Mouse (Mus musculus) heart, adult 18-20 months (tissue): ENCODE data around the gene Ly9. TPM values are rescaled to one million over a fixed set of nuclear protein-coding genes. Genes with fewer than 3 reads are reported as not detected.

Experiments used
- DNase-seq, 2 experiments: peaks; one replicate each; pipeline ENCODE4 v3.0.0; 2021 to 2022; ENCODE audit warnings: mixed read lengths in 1 of 2
- long read RNA-seq, 2 experiments: library from polyadenylated mRNA; stranded (forward); transcript quantifications; one replicate each; pipeline ENCODE4 v2.0.0; 2021
- total RNA-seq, 2 experiments: library from RNA; stranded (reverse); gene quantifications; 2 replicates each; pipeline ENCODE4 v1.2.3; 2021

Ly9 gene
- 1 to 10 TPM in 1 of 2 experiments, under 1 TPM in 1; 0.47 to 2.4 TPM for total RNA-seq
- long read RNA-seq, experiment 1 = 0 reads
- long read RNA-seq, experiment 2 = 0 reads

GRCm38 (mm10) chr1:171607176-171607575, at the start of gene Ly9:
Gene Ly9 (minus strand): TSS chr1:171607410.
- DNase-seq = peak in 1 of 2 experiments; percentile 20

DNA sequence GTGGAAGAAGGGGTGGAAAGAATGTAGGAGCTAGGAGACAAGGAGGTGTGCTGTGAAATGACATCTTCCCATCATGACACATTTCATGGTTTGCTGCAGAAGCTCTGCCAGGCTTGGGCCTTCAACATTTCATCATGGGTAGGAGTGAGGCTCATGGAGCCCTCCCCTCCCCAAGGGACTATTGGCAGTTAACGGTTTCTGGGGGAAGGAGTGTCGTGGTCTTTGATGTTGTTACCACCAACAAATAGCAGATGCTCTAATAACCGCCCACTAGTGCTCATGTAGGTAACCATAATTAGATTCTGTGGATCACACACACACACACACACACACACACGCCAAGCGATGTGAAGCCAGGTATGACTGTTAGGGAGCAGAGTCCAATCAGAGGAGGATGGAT, 45.5 kb upstream of the Ly9 start, which contains the start of gene Slamf7:
Gene Slamf7, minus strand, starts transcription at position 302 of the 400 bp plus-strand sequence.
- DNase-seq = no peak

GRCm38 (mm10) chr1:171648840-171649239, 41.6 kb upstream of the Ly9 start:
- DNase-seq = no peak

DNA sequence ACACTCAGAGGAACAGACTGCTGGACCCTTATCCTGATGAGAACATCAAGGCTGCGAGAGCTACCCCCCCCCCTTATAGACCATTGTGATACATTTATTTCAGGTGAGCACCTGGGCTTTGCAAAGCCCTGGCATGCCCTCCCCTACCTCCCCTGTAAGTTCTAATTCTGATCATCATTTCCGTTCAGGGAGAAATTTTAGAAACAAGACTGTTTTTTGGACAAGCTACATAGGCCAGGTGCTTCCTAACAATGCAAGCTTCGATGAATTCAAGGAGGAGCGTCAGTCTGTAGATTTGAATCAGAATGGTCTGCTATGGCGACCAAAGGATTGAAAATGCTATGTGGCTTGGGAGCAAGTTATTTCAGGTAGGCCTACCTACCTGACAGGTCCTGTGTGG, 40.5 kb upstream of the Ly9 start:
- no peak for DNase-seq

DNA sequence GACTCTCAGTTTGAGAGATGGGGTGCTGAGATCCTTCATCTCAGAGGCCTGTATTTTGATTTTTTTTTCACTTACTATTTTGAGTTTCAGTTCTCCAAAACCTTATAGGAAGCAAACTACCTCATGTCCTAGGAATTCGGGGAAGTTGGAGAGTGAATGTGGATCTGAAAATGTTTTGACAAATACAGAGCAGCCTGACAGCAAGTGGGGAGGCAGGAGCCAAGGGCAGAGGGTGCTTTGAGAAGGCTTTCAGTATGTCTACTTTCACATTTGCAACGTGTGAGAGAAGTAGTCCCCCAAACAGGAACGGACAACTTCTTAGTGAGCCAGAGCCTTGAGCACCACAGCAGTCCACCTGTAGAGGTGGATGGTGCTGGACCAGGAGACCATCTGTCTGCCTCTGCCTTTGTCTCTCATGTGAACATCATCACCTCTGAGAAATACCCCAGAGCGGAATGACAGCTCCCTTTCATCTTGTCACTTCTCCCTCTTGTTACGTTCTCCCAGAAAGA, 39.3 kb upstream of the Ly9 start:
- DNase-seq = peak in 1 of 2 experiments; percentile 39

DNA sequence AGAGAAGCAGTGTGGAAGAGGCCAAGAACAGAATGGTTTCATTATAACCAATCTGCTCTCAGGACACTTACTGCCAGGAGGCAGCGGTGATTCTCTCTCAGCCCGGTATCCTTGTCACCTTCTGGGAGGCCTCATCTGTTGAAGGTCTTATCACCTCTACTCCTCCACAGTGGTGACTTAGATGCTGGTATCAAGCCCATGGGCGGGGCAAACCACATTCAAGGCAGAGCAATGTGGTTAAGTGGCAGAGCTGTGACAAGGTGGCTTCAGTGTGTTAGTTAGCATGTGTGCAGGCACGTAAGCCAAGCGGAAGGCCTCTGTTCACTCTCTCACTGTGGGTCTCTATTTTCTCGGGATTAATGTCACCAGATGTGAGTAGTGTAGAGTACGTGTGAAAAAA, 36.4 kb upstream of the Ly9 start:
- no peak for DNase-seq

GRCm38 (mm10) chr1:171640796-171641195, 33.6 kb upstream of the Ly9 start:
- DNase-seq = no peak

- DNase-seq = no peak
Observed at GRCm38 (mm10) chr1:171638686-171639085, 31.5 kb upstream of the Ly9 start.

GRCm38 (mm10) chr1:171637101-171637500, 29.9 kb upstream of the Ly9 start:
- no peak for DNase-seq

- no peak for DNase-seq
Observed at GRCm38 (mm10) chr1:171635696-171636095, 28.5 kb upstream of the Ly9 start.

DNA sequence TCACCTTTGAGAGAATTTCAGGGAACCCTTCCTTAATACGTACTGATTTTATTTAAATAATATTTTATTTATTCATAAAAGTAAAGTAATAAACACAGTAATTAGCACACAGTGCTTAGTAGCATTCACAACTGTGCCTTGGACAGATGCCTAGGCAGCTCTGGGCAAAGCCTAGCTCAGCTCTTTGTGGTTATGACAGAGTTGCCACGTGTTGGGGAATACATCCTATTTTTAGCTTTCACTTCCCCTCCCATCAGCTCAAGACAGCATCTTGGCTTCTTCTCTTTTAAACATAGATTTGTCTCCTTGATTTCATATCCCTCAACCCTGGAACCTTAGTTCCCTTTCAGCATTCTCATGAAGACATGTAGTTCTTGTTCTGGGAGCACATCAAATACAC, 24.2 kb upstream of the Ly9 start:
- DNase-seq = peak; percentile 54 to 77

DNA sequence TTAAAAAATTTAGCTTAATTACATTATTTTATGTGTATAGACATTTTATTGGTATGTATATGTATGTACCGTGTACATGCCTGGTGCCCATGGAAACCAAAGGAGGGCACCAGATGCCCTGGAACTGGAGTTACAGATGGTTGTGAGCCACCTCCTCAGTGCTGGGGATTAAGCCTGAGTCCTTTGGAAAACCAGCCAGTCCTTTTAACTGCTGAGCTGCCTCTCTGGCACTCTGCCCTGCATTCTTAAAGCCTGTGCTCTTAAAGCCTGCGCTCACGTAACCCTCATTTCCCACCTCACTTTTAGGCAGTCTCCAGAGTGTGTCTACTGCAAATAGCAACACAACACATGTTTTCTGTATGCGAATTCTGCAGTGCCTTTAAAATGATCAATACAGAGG, 23.7 kb upstream of the Ly9 start:
- DNase-seq = no peak

- DNase-seq = no peak
Observed at GRCm38 (mm10) chr1:171630041-171630440, 22.8 kb upstream of the Ly9 start.

DNA sequence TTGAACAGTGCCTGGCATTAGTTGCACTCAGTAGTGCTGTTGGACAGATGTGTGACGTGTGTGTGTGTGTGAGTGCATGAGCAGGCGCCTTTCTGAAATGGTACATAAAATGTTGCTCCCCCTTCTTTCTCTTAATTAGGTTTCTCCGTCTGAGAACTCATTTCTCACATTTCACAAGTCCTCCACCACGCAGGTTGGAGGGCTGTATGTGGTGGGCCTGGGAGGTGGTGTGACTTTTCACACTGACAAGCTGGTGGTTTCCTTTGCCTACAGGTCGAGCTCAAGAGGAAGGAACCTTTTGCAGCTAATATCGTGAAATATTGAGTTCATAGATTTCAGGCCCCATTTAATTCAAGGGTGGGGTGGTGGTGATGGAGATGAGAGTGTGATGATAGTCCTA, 22.0 kb upstream of the Ly9 start:
- DNase-seq = no peak

DNA sequence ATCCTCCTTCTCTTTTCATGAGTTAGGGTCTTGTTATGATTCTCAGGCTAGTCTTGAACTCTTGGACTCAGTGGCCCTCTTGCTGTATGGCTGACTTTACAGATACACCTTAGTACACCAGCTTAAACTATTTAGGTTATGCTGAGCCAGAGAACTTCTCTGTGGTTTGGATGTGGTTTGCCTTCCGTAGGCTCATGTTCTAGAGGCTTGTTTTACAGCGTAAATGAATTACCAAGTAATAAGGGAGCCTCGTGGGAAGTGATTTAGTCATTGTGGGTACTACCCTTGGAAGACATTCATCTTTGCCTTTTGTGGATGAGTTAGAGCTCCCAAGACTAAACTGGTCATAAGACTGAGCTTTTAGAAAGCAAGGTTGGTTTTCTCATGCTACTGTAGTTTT, 20.6 kb upstream of the Ly9 start:
- DNase-seq = no peak

DNA sequence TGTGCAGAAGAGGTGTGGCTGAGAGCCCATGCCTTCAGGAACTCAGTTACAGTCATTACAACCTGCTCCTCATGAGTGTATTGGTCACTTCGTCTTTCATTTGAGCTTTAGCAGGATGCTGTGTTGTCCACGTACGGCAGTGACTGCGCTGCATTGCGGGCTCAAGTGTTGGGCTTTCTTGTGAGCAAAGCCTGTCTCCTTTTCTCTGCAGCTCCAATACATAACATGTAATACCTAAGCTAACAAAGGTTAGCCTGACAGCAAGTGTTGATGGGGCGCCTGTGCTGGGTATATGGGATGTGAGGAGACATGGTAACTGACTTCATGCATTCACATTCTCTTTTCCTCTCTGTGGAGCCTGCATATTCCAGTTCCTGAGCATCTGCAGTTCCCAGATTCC, 12.9 kb upstream of the Ly9 start:
- no peak for DNase-seq

DNA sequence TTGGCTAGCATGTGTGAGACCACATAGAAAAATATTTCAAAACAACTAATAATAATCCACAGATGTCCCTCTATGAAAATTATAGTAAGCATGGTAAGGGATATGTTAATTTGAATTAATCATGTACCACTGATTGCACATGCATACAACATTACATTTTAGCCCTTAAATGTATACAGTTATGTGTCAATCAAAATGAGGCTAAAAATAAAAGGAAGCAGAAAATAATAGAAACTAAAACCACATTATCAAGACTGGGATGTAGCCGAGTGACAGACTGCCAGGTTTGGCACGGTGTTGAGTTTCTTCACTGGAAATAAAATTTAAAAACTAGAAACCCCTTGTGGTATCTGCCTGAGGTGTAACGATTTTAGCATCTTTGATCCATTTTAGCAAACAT, 12.4 kb upstream of the Ly9 start:
- DNase-seq = no peak

DNA sequence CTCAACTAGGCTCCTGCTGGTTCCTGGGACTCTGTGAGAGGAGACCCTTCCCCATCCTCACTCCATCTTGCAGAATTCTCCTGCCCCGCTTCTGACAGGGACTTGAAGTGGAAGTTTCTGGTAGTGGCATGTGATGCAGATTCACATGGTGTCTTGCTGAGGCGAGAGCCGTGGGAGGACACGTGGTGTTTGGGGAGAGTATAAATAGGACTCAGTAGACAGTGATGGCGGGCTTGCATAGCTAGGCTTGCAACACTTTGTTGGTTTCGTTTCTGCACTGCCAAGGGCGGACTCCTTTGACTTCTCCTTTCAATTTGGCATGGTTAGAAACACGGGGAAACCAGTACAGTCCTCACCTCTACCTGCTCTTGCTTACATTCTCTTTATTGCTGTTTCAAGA, 11.8 kb upstream of the Ly9 start:
- DNase-seq = peak in 1 of 2 experiments; percentile 77

GRCm38 (mm10) chr1:171616881-171617515, 9.8 kb upstream of the Ly9 start:
- peak in 1 of 2 experiments; percentile 46 for DNase-seq

- no peak for DNase-seq
Observed at GRCm38 (mm10) chr1:171613962-171614361, 6.8 kb upstream of the Ly9 start.

GRCm38 (mm10) chr1:171610781-171611180, 3.6 kb upstream of the Ly9 start:
- no peak for DNase-seq

DNA sequence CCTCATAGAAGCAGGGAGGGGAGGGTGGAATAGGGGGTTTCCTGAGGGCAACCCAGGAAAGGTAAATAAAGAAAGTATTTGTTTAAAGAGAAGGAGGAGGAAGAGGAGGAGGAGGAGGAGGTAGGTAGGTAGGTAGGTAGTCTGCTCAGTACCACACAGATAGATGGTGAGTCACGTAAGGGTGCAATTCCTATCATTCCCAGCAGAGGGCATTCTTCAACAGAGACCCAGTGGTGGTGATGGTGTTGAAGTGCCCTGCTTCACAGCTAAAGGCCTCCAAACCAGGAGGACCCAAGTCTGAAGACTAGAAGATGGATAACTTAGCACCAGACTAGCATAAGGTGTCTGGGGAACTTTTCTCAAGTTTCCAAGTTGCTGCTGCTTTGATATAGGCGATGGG, 2.8 kb upstream of the Ly9 start:
- no peak for DNase-seq

DNA sequence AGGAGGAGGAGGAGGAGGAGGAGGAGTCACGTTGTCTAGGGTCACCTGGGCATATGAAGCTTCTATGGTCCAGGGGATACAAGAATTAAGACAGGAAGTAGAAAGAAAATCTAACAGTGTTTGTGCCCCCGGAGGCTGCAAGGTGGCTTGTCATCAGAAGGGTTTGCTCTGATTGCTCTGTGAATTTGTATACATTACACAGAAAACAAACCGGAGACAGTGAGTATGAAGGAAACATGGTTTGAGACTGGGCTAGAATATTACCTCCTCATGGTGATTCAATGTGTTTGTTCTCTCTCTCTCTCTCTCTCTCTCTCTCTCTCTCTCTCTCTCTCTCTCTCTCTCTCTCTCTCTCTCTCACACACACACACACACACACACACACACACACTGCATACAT, 554 bp downstream of the Ly9 start:
- DNase-seq = no peak

DNA sequence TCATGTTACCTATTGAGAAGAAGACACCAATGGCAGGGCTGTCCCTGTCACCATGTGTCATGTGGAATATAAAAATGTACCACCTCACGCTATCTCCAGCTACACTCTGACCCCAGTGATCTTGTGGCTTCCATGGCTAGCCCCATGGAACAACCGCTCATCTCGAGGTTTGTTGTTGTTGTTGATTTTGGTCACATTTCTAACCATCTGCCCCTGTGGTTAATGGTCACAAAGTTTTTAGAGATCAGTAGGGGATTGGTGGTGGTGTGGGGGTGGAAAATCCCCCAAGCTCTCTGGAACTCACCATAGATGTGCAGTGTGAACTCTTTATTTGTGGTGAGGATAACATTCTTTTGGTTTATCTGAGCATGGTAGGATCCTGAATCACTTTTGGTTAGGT, 2.5 kb downstream of the Ly9 start:
- no peak for DNase-seq
